Mouse (Mus musculus): ENCODE measurements around the gene Tysnd1. TPM values are rescaled to one million over a fixed set of nuclear protein-coding genes. Genes with fewer than 3 reads are reported as not detected.

The Tysnd1 gene
- polyA plus RNA-seq, 1 experiment from 2014 or later, result 35.5 TPM

DNA sequence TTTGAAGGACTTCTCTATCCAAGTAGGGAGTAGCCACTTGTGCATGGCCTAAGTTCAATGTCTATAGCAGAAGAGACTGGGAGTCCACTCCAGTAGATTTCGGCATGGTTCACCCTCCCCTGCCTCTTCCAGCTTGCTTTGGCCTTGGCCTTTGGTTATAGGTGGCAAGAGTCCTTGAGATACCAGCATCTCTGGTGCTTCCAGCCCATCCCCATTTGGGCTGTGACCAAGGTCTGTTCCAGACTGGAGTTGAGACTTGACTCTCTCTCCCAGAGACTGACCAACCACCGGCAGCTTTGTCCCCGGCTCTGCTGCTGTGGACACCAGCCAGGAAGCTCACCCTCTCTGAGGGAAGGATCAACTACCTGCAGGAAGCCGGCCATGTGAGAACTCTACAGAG lies 42.8 kb downstream of the Tysnd1 start:
- no peak for ATAC-seq (ENCODE audit: insufficient read depth, low FRiP score, low TSS enrichment)
- H3K36me3 ChIP-seq (ENCODE audit: control insufficient read depth, insufficient read depth, low read length), result peaks cover 17% of the 10 kb centered on the region
- 90% methylated on average over 4 of the region's 4 CpGs for WGBS

DNA sequence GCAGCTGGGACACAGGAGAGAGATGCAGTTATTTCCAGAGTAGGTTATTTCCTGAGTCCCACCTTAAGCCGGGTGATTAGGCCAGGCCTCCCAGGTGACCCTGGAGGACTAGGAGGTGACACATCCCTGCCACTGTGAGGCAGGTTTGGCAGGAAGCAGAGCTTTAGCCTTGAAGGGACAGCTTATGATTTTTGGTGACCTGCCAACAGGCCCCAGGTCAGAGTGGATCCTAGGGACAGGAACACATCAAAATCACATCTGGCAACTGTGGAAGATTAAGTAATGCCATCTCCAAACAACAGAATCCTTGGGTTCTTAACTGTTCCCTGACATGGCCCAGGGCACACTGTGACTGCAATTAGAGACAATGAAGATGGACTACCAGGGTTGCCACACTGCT lies 46.0 kb downstream of the Tysnd1 start:
- ATAC-seq (ENCODE audit: insufficient read depth, low FRiP score, low TSS enrichment) (no peak), DNase-seq (ENCODE audit: low spot score) (no peak)
- Histone ChIP-seq H3K4me2 (ENCODE audit: low read depth) (no peak overlapping the region), H3K4me1 (ENCODE audit: control insufficient read depth, insufficient read depth, low read length) (no peaks in the 10 kb centered on the region), H3K9ac (ENCODE audit: low read length) (no peak overlapping the region), H3K27me3 (ENCODE audit: control insufficient read depth, insufficient read depth, low read length) (no peaks in the 10 kb centered on the region), H3K9me3 (ENCODE audit: control insufficient read depth, low read length) (no peaks in the 10 kb centered on the region), H3K4me3 (ENCODE audit: low read depth, low read length) (no peak overlapping the region), H3K36me3 (ENCODE audit: control insufficient read depth, insufficient read depth, low read length) (peaks cover 32% of the 10 kb centered on the region), H3K27ac (ENCODE audit: low read depth, low read length) (no peak overlapping the region)
- WGBS, result 74% methylated on average over 1 of the region's 1 CpGs

More for the DNA sequence above, 42.8 kb downstream of the Tysnd1 start:
- Histone ChIP-seq H3K4me3 (ENCODE audit: low read depth, low read length) (no peak overlapping the region), H3K4me1 (ENCODE audit: control insufficient read depth, insufficient read depth, low read length) (no peaks in the 10 kb centered on the region), H3K9me3 (ENCODE audit: control insufficient read depth, low read length) (no peaks in the 10 kb centered on the region), H3K27me3 (ENCODE audit: control insufficient read depth, insufficient read depth, low read length) (no peaks in the 10 kb centered on the region), H3K27ac (ENCODE audit: low read depth, low read length) (no peak overlapping the region), H3K9ac (ENCODE audit: low read length) (no peak overlapping the region), H3K4me2 (ENCODE audit: low read depth) (no peak overlapping the region)
- no peak for DNase-seq (ENCODE audit: low spot score)

DNA sequence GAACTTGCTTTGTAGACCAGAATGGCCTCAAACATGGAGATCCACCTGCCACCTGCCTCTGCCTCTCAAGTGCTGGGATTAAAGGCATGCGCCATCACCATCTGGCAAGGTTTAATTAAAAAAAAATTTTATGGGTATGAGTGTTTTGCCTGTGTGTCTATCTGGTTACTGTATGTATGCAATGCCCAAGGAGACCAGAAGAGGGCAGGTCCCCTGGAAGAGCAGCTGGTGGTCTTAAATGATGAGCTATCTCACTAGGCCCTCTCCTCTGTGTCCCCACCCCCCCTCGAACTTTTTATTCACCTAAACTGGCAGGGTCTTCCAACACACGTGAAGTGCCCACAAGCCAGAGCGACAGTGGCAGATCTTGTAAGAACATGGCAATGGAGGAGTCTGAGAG lies 46.6 kb downstream of the Tysnd1 start:
- WGBS, result 94% methylated on average over 4 of the region's 4 CpGs

DNA sequence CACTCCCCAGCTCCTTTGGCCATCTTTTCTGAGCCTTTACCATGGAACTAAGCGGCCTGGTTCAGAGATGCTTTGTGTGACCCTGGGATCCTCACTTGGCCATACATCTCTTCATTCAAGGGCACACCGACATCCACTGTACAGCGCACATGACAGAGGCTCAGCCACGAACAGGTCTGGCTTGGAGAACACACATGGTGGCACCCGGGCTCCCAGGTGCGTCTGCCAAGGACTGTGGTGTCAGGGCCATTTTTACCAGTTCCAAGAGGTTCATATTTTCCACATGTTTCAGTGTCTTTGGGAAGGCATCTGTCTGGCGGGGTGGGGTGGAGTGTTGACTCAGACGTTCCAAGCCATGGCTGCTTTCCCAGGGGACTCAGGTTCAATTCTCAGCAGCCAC lies 47.0 kb downstream of the Tysnd1 start:
- Histone ChIP-seq H3K9me3 (ENCODE audit: control insufficient read depth, low read length) (no peaks in the 10 kb centered on the region), H3K4me3 (ENCODE audit: low read depth, low read length) (no peak overlapping the region), H3K27ac (ENCODE audit: low read depth, low read length) (no peak overlapping the region), H3K9ac (ENCODE audit: low read length) (no peak overlapping the region), H3K27me3 (ENCODE audit: control insufficient read depth, insufficient read depth, low read length) (no peaks in the 10 kb centered on the region), H3K4me1 (ENCODE audit: control insufficient read depth, insufficient read depth, low read length) (no peaks in the 10 kb centered on the region), H3K36me3 (ENCODE audit: control insufficient read depth, insufficient read depth, low read length) (peaks cover 41% of the 10 kb centered on the region), H3K4me2 (ENCODE audit: low read depth) (no peak overlapping the region)
- 97% methylated on average over 8 of the region's 8 CpGs for WGBS
- no peak for ATAC-seq (ENCODE audit: insufficient read depth, low FRiP score, low TSS enrichment)
- no peak for DNase-seq (ENCODE audit: low spot score)

More for the DNA sequence above, 46.6 kb downstream of the Tysnd1 start:
- Histone ChIP-seq H3K4me3 (ENCODE audit: low read depth, low read length) (no peak overlapping the region), H3K9ac (ENCODE audit: low read length) (no peak overlapping the region), H3K27me3 (ENCODE audit: control insufficient read depth, insufficient read depth, low read length) (no peaks in the 10 kb centered on the region), H3K4me2 (ENCODE audit: low read depth) (no peak overlapping the region), H3K27ac (ENCODE audit: low read depth, low read length) (no peak overlapping the region), H3K4me1 (ENCODE audit: control insufficient read depth, insufficient read depth, low read length) (no peaks in the 10 kb centered on the region), H3K9me3 (ENCODE audit: control insufficient read depth, low read length) (no peaks in the 10 kb centered on the region), H3K36me3 (ENCODE audit: control insufficient read depth, insufficient read depth, low read length) (peaks cover 37% of the 10 kb centered on the region)
- no peak for DNase-seq (ENCODE audit: low spot score)
- no peak for ATAC-seq (ENCODE audit: insufficient read depth, low FRiP score, low TSS enrichment)

DNA sequence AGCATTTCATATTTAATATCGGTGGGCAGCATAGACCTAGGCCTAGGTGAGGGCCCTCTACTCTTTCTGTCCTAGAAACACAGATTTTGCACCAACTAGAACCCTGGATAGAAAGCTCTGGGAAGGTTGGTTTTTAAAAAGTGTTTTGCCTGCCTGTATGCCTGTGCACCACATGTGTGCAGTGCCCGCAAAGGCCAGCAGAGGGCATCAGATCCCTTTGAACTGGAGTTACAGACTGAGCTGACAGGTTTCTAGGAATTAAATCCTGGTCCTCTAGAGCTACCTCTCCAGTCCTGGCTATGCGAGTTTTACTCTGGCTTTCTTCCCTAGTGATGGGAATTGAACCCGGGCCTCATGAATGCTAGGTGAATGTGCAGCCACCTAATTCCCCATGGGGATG lies 49.8 kb downstream of the Tysnd1 start:
- DNase-seq (ENCODE audit: low spot score) (no peak), ATAC-seq (ENCODE audit: insufficient read depth, low FRiP score, low TSS enrichment) (no peak)
- Histone ChIP-seq H3K4me2 (ENCODE audit: low read depth) (no peak overlapping the region), H3K4me3 (ENCODE audit: low read depth, low read length) (no peak overlapping the region), H3K4me1 (ENCODE audit: control insufficient read depth, insufficient read depth, low read length) (no peaks in the 10 kb centered on the region), H3K9me3 (ENCODE audit: control insufficient read depth, low read length) (no peaks in the 10 kb centered on the region), H3K9ac (ENCODE audit: low read length) (no peak overlapping the region), H3K27me3 (ENCODE audit: control insufficient read depth, insufficient read depth, low read length) (no peaks in the 10 kb centered on the region), H3K36me3 (ENCODE audit: control insufficient read depth, insufficient read depth, low read length) (peaks cover 47% of the 10 kb centered on the region), H3K27ac (ENCODE audit: low read depth, low read length) (no peak overlapping the region)
- WGBS, result 90% methylated on average over 4 of the region's 4 CpGs

DNA sequence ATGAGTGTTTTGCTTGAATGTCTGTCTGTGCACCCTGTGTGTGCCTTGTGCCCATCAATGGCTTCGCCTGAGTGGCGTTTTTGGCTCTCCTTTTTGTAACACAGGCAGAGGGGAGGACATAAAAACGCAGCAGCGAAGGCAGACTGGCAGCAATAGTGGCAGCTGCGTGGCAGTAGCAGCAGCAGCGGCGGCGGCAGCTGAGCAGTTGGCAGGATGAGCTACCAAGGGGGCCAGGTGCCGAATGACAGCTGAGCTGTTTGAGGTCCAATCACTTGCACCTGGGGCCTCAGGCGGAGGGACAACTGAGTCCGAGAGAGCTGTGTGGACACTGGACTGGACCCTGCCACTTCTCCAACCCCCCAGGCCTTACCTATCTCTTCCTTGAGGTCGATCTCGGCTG lies 52.0 kb downstream of the Tysnd1 start:
- Histone ChIP-seq H3K4me1 (ENCODE audit: control insufficient read depth, insufficient read depth, low read length) (no peaks in the 10 kb centered on the region), H3K36me3 (ENCODE audit: control insufficient read depth, insufficient read depth, low read length) (peaks cover 43% of the 10 kb centered on the region), H3K9ac (ENCODE audit: low read length) (no peak overlapping the region), H3K4me3 (ENCODE audit: low read depth, low read length) (no peak overlapping the region), H3K4me2 (ENCODE audit: low read depth) (no peak overlapping the region), H3K9me3 (ENCODE audit: control insufficient read depth, low read length) (no peaks in the 10 kb centered on the region), H3K27ac (ENCODE audit: low read depth, low read length) (no peak overlapping the region), H3K27me3 (ENCODE audit: control insufficient read depth, insufficient read depth, low read length) (no peaks in the 10 kb centered on the region)
- no peak for ATAC-seq (ENCODE audit: insufficient read depth, low FRiP score, low TSS enrichment)
- DNase-seq (ENCODE audit: low spot score), result no peak
- 93% methylated on average over 13 of the region's 13 CpGs for WGBS

DNA sequence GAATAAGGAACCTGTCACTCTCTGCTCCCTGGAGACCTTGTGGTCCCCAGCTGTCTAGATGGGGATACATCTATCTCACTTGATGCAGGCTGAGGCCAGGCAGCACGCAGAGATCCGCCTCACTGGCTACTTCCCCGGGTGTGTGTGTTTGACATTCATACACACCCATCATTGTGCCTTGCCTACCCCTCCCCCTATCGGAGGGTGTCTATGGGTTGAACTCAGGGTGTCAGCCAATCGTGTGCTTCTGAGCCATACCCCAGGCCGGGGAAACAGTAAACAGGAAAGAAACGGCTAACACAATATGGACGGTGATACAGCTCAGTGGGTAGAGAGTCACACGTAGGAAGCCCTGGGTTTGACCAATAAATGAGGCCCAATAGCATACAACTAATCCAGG lies 54.7 kb downstream of the Tysnd1 start:
- peaks cover 40% of the 10 kb centered on the region for H3K36me3 ChIP-seq (ENCODE audit: control insufficient read depth, insufficient read depth, low read length)
- no peak for DNase-seq (ENCODE audit: low spot score)

DNA sequence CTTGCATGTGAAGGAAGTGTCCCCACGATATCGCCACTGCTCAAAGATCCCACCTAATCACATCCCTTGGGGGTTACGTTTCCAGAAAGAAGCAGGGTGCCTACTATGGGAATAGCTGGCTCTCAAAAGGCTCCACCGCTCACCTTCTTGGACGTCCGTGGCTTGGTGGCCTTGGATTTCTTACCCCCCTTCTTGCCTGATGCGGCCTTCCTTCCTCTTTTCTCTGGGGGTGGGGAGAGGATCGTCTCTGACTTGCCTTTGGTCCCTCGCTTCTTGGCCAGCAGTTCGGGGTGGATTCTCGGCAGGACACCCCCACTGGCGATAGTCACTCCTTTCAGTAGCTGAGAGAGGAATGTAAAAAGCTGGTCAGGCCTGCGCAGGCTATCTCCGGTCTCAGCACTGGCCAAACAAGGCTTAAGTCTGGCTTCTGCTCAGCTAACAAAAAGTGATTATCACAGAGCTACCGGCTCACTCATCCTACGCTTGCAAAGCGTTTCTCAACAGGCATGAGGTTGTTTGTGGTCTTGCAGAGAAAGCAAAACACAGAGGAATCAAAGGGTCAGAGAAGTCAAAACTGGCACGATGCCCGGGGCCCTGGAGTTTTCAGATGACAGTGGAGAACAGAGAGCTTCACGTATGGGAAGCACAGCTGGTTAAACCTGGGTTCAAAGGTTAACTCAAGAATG lies 56.4 kb downstream of the Tysnd1 start:
- Histone ChIP-seq H3K9ac (ENCODE audit: low read length) (no peak overlapping the region), H3K4me1 (ENCODE audit: control insufficient read depth, insufficient read depth, low read length) (no peaks in the 10 kb centered on the region), H3K4me2 (ENCODE audit: low read depth) (no peak overlapping the region), H3K36me3 (ENCODE audit: control insufficient read depth, insufficient read depth, low read length) (peaks cover 28% of the 10 kb centered on the region), H3K4me3 (ENCODE audit: low read depth, low read length) (no peak overlapping the region), H3K27ac (ENCODE audit: low read depth, low read length) (no peak overlapping the region), H3K9me3 (ENCODE audit: control insufficient read depth, low read length) (no peaks in the 10 kb centered on the region), H3K27me3 (ENCODE audit: control insufficient read depth, insufficient read depth, low read length) (no peaks in the 10 kb centered on the region)
- WGBS, result 88% methylated on average over 20 of the region's 20 CpGs
- ATAC-seq (ENCODE audit: insufficient read depth, low FRiP score, low TSS enrichment), result no peak
- no peak for DNase-seq (ENCODE audit: low spot score)

More for the DNA sequence above, 54.7 kb downstream of the Tysnd1 start:
- no peak overlapping the region for H3K9ac ChIP-seq (ENCODE audit: low read length)
- H3K4me3 ChIP-seq (ENCODE audit: low read depth, low read length), result no peak overlapping the region
- no peaks in the 10 kb centered on the region for H3K9me3 ChIP-seq (ENCODE audit: control insufficient read depth, low read length)
- H3K4me2 ChIP-seq (ENCODE audit: low read depth), result no peak overlapping the region
- no peak for ATAC-seq (ENCODE audit: insufficient read depth, low FRiP score, low TSS enrichment)
- H3K27me3 ChIP-seq (ENCODE audit: control insufficient read depth, insufficient read depth, low read length), result no peaks in the 10 kb centered on the region
- H3K27ac ChIP-seq (ENCODE audit: low read depth, low read length), result no peak overlapping the region
- no peaks in the 10 kb centered on the region for H3K4me1 ChIP-seq (ENCODE audit: control insufficient read depth, insufficient read depth, low read length)
- 87% methylated on average over 9 of the region's 9 CpGs for WGBS
